Mouse (Mus musculus) thymus, adult 2 months (tissue): ENCODE data around the gene Arhgap23. TPM values are rescaled to one million over a fixed set of nuclear protein-coding genes. Genes with fewer than 3 reads are reported as not detected.
A peak's percentile ranks its signal among the peaks of the same experiment; 100 is the strongest.

Experiments
- DNase-seq: peaks from one replicate; pipeline ENCODE4 v3.0.0; 2021
- H3K27ac ChIP-seq: fragments of 200-500 bp; 2 replicates; pipeline ENCODE4 v1.5.1; 2012; ENCODE audit warnings: low read length, control low read depth; ENCODE audit not compliant: control insufficient read depth, insufficient read depth
- H3K27me3 ChIP-seq: fragments of 200-500 bp; 2 replicates; pipeline ENCODE4 v1.6.1; 2012; ENCODE audit warnings: mild to moderate bottlenecking, low read length, moderate library complexity, mixed read lengths; ENCODE audit not compliant: control insufficient read depth, insufficient read depth
- H3K36me3 ChIP-seq: fragments of 200-500 bp; 2 replicates; pipeline ENCODE4 v1.6.1; 2012; ENCODE audit warnings: mild to moderate bottlenecking, low read length, moderate library complexity; ENCODE audit not compliant: control insufficient read depth, insufficient read depth
- H3K4me1 ChIP-seq: fragments of 200-500 bp; replicated peaks from 2 replicates; pipeline ENCODE4 v1.6.1; 2012; ENCODE audit warnings: low read length; ENCODE audit not compliant: control insufficient read depth, insufficient read depth
- H3K4me3 ChIP-seq: fragments of 200-500 bp; 2 replicates; pipeline ENCODE4 v1.5.1; 2012; ENCODE audit warnings: mild to moderate bottlenecking, low read length, control low read depth, moderate library complexity; ENCODE audit not compliant: control insufficient read depth, insufficient read depth
- CTCF ChIP-seq: fragments of 200-500 bp; IDR thresholded peaks from 2 replicates; pipeline ENCODE4 v1.5.1; 2012; ENCODE audit warnings: mild to moderate bottlenecking, control low read depth, low read length, moderate library complexity, borderline replicate concordance; ENCODE audit not compliant: control insufficient read depth, poor library complexity, insufficient read depth; ENCODE audit errors: extremely low read depth
- POLR2A ChIP-seq: fragments of 200-500 bp; IDR thresholded peaks from 2 replicates; pipeline ENCODE4 v1.6.1; 2012; ENCODE audit warnings: mild to moderate bottlenecking, low read length, control low read depth, moderate library complexity; ENCODE audit not compliant: control insufficient read depth, poor library complexity, insufficient read depth; ENCODE audit errors: extremely low read depth
- WGBS: fragments of 180-500 bp; shearing (Covaris S2); methylation state at CpG from one replicate; pipeline ENCODE4 v1.1.7; 2018; 5-methylcytosine and 5-hydroxymethylcytosine counted together
- polyA plus RNA-seq: library from polyadenylated mRNA; depleted of rRNA; stranded (reverse); fragments of >200 nt; gene quantifications from 2 replicates; pipeline ENCODE4 v1.2.3, GENCODE M21; 2012

The Arhgap23 gene
- polyA plus RNA-seq, 1 experiment, result 13.3 TPM

GRCm38 (mm10) chr11:97512511-97512910 is 97.2 kb downstream of the Arhgap23 start:
- no peaks in the 10 kb centered on the region for H3K27me3 ChIP-seq
- TF ChIP-seq CTCF (no peak), POLR2A (no peak)
- H3K4me3 ChIP-seq, result peak overlapping the region; percentile 32
- 80% methylated on average over 6 of the region's 6 CpGs for WGBS
- peak overlapping the region; percentile 31; the same call in 1 of the 2 replicates for H3K27ac ChIP-seq
- peaks cover 46% of the 10 kb centered on the region for H3K4me1 ChIP-seq
- no peaks in the 10 kb centered on the region for H3K36me3 ChIP-seq
- no peak for DNase-seq

GRCm38 (mm10) chr11:97513066-97513465 is 97.7 kb downstream of the Arhgap23 start:
- no peak for DNase-seq
- Histone ChIP-seq H3K4me1 (peaks cover 40% of the 10 kb centered on the region), H3K36me3 (no peaks in the 10 kb centered on the region), H3K27me3 (no peaks in the 10 kb centered on the region), H3K4me3 (no peak overlapping the region), H3K27ac (no peak overlapping the region)
- WGBS, result 98% methylated on average over 3 of the region's 3 CpGs
- TF ChIP-seq CTCF, result no peak
- TF ChIP-seq POLR2A, result no peak

GRCm38 (mm10) chr11:97520541-97520940 is 105.2 kb downstream of the Arhgap23 start:
- 97% methylated on average over 7 of the region's 7 CpGs for WGBS
- DNase-seq, result no peak
- Histone ChIP-seq H3K4me3 (no peak overlapping the region), H3K27me3 (no peaks in the 10 kb centered on the region; the same call in 1 of the 2 replicates), H3K27ac (no peak overlapping the region), H3K36me3 (no peaks in the 10 kb centered on the region), H3K4me1 (no peaks in the 10 kb centered on the region)
- TF ChIP-seq CTCF, result no peak
- no peak for TF ChIP-seq POLR2A

- TF ChIP-seq POLR2A (no peak), CTCF (no peak)
- Histone ChIP-seq H3K36me3 (no peaks in the 10 kb centered on the region), H3K4me1 (no peaks in the 10 kb centered on the region), H3K4me3 (no peak overlapping the region), H3K27me3 (no peaks in the 10 kb centered on the region; the same call in 1 of the 2 replicates), H3K27ac (no peak overlapping the region)
- 91% methylated on average over 29 of the region's 29 CpGs for WGBS
- DNase-seq, result no peak
Observed at GRCm38 (mm10) chr11:97521741-97522474, 106.6 kb downstream of the Arhgap23 start.

- TF ChIP-seq CTCF (no peak), POLR2A (no peak)
- Histone ChIP-seq H3K36me3 (no peaks in the 10 kb centered on the region), H3K27ac (no peak overlapping the region), H3K27me3 (no peaks in the 10 kb centered on the region; the same call in 1 of the 2 replicates), H3K4me1 (no peaks in the 10 kb centered on the region), H3K4me3 (no peak overlapping the region)
- DNase-seq, result no peak
- WGBS, result 85% methylated on average over 14 of the region's 14 CpGs
Observed at GRCm38 (mm10) chr11:97523107-97523506, 107.8 kb downstream of the Arhgap23 start.

- H3K4me1 ChIP-seq, result no peaks in the 10 kb centered on the region
- DNase-seq, result no peak
- H3K27me3 ChIP-seq, result no peaks in the 10 kb centered on the region; the same call in 1 of the 2 replicates
- no peak overlapping the region for H3K27ac ChIP-seq
- H3K4me3 ChIP-seq, result no peak overlapping the region
- H3K36me3 ChIP-seq, result no peaks in the 10 kb centered on the region
- 65% methylated on average over 1 of the region's 1 CpGs for WGBS
- no peak for TF ChIP-seq POLR2A
- TF ChIP-seq CTCF, result no peak
Observed at GRCm38 (mm10) chr11:97523827-97524261, 108.5 kb downstream of the Arhgap23 start.

DNA sequence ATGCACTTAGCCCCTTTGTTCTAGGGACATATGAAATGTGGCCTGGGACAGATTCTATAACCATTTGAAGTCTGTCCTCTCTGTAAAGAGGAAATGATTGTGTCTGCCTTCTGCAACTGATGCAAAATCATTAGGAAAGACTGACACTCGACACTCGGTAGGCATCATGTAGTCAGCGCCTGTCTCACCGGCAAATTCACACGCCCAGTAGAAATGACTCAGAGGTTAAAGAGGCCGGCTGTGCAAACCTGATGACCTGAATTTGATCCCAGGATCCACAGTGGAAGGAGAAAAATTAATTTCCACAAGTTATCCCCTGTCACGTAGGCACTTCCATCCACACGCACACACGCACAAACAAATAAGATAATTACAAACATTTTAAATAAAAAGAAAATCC is 109.0 kb downstream of the Arhgap23 start:
- Histone ChIP-seq H3K36me3 (no peaks in the 10 kb centered on the region), H3K27me3 (no peaks in the 10 kb centered on the region; the same call in 1 of the 2 replicates), H3K4me3 (no peak overlapping the region), H3K4me1 (no peaks in the 10 kb centered on the region), H3K27ac (no peak overlapping the region)
- no peak for DNase-seq
- TF ChIP-seq CTCF, result no peak
- no peak for TF ChIP-seq POLR2A
- WGBS, result 91% methylated on average over 9 of the region's 9 CpGs
